Mouse (Mus musculus) frontal cortex, postnatal 36 days (tissue): ENCODE data around the gene Nmt2.

Experiments
- DNase-seq, 2 experiments: peaks; one replicate each; pipeline ENCODE4 v3.0.0; 2022; ENCODE audit warnings: low spot score in 2 of 2

Gene Nmt2

GRCm38 (mm10) chr2:3327351-3327750, 43.3 kb downstream of the Nmt2 start:
- peak in 1 of 2 experiments; percentile 30 for DNase-seq

GRCm38 (mm10) chr2:3331071-3331703, 47.2 kb downstream of the Nmt2 start:
- DNase-seq, result no peak

GRCm38 (mm10) chr2:3332056-3332455, 48.0 kb downstream of the Nmt2 start:
- DNase-seq, result no peak

- peak; percentile 99 to 100 for DNase-seq
These were observed 48.7 kb downstream of the Nmt2 start, which contains the start of gene Rpp38 for GRCm38 (mm10) chr2:3332484-3333242. TSS of gene Rpp38 (minus strand) at chr2:3332643.

GRCm38 (mm10) chr2:3333761-3334160, 49.7 kb downstream of the Nmt2 start:
- no peak for DNase-seq

- DNase-seq, result peak; percentile 62 to 66
These were observed 51.7 kb downstream of the Nmt2 start, which contains the start of gene Acbd7 for GRCm38 (mm10) chr2:3335611-3336301. TSS of gene Acbd7 (plus strand) at chr2:3336168.

GRCm38 (mm10) chr2:3348422-3348821, 64.4 kb downstream of the Nmt2 start:
- no peak for DNase-seq

GRCm38 (mm10) chr2:3348919-3349318, 64.9 kb downstream of the Nmt2 start:
- DNase-seq, result peak in 1 of 2 experiments; percentile 46

GRCm38 (mm10) chr2:3353160-3353559, 69.1 kb downstream of the Nmt2 start:
- no peak for DNase-seq

GRCm38 (mm10) chr2:3355793-3356192, 71.8 kb downstream of the Nmt2 start:
- DNase-seq, result no peak

GRCm38 (mm10) chr2:3356311-3356710, 72.3 kb downstream of the Nmt2 start:
- no peak for DNase-seq

GRCm38 (mm10) chr2:3357887-3358286, 73.9 kb downstream of the Nmt2 start:
- no peak for DNase-seq

GRCm38 (mm10) chr2:3361067-3361466, 77.1 kb downstream of the Nmt2 start:
- no peak for DNase-seq

- no peak for DNase-seq
These were observed 81.1 kb downstream of the Nmt2 start for GRCm38 (mm10) chr2:3365127-3365526.
